Mouse (Mus musculus): ENCODE measurements around the gene Dtx3. TPM values are rescaled to one million over a fixed set of nuclear protein-coding genes. Genes with fewer than 3 reads are reported as not detected.
"Not testable (repeated sequence)": the region's sequence is repeated elsewhere in the genome, so short reads cannot be mapped to it uniquely, and the experiment has no call there.

Gene Dtx3
- total RNA-seq, 2 experiments from 2014 or later: 26.3 to 28.6 TPM

DNA sequence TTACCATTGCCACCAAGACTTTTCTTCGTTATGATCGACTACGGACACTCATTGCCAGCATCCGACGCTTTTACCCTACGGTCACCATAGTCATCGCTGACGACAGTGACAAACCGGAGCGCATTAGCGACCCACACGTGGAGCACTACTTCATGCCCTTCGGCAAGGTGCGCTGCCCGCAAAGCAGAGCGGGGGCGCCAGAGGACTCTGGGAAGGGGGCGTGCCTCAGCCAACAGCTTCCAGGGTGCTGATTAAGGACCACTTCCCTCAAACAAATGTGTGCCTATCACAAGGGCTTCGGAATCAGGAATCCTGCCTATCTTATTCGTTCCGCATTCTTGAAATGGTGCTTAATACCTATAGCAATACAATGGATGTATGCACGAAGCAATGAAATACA is 25.5 kb downstream of the Dtx3 start:
- no peak for DNase-seq (ENCODE audit: low spot score)
- intact Hi-C loops (cut with DNase I): loop anchor here (2.0 kb wide), 1 partner anchor 145 kb away; no protein-coding TSS in a partner anchor

DNA sequence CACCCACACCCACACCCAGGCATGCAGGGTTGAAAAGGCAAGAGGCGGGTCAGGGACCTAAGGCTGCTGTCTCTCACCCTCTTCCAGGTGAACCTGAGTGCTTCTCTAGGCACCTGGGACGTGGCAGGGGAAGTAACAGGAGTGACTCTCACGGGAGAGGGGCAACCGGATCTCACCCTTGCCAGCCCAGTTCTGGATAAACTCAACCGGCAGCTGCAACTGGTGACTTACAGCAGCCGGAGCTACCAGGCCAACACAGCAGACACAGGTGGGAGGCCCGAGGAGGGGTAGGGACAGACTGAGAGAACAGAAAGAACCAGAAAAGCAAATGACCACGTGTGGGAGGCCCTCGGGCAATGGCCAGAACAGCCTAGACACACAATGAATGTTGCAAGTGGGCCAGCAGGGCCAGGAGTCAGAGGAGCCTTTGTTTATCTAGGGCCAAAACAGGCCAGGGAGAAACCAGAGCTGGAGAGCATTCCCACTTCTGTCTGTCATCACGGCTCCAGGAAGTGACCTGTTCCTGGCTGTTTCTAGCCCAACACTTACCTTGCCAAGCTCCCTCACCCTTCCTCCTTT is 27.8 kb downstream of the Dtx3 start:
- intact Hi-C loops (cut with DNase I): loop anchor here (2.0 kb wide), 1 partner anchor 45 kb away; no protein-coding TSS in a partner anchor

DNA sequence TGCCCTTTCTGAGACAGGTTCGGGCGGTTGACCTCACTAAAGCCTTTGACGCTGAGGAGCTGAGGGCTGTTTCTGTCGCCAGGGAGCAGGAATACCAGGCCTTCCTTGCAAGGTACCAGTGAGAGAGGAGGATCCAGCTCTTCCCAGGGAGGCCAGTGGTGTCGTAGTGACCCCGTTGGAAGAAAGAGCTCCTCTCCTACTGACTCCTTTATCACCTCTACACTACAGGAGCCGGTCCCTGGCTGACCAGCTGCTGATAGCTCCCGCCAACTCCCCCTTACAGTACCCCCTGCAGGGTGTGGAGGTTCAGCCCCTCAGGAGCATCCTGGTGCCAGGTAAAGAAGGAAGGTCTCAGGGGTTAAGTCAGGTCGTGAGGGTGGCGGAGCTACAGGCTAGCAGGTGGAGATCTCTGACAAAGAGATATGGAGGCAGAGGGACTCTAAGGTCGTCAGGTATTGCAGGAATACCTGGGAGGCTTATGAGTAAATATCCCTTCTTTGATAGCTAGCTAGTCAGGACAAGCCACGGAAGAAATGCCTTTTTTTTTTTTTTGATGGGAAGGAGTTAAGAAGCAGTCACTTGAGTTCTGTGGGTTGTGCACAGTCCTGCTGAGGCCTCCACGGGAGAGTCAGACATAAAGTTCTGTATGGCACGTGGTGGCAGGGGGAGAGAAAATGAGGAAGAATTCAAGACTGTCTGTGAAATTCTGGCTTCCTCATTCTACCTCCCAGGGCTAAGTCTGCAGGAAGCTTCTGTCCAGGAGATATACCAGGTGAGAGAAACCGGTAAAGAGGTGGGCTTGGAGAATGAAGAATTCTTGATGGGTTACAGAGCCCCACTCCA is 28.5 kb downstream of the Dtx3 start:
- DNase-seq (ENCODE audit: low spot score): no peak
- intact Hi-C loops (cut with DNase I): loop anchor here (2.0 kb wide), 1 partner anchor 44 kb away; no protein-coding TSS in a partner anchor

More for the DNA sequence above, 27.8 kb downstream of the Dtx3 start:
- no peak for DNase-seq (ENCODE audit: low spot score)

DNA sequence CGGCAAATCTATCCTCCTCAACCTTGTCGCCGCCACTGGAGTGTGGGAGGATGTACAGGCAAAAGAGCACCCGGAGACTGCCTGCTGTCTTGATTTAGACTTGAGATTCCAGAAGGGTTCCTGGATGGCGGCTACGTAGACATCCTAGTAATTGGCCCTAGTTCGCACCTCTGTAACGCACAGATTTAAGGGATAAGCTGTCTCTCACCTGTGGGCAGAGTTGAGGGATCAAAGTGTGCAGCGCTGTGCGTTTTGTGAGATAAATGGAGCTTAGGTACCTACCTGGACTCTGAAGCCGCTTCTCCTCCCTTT is 29.2 kb downstream of the Dtx3 start:
- DNase-seq (ENCODE audit: low spot score): no peak
- intact Hi-C loops (cut with DNase I): loop anchor here (2.0 kb wide), 1 partner anchor 44 kb away; no protein-coding TSS in a partner anchor

DNA sequence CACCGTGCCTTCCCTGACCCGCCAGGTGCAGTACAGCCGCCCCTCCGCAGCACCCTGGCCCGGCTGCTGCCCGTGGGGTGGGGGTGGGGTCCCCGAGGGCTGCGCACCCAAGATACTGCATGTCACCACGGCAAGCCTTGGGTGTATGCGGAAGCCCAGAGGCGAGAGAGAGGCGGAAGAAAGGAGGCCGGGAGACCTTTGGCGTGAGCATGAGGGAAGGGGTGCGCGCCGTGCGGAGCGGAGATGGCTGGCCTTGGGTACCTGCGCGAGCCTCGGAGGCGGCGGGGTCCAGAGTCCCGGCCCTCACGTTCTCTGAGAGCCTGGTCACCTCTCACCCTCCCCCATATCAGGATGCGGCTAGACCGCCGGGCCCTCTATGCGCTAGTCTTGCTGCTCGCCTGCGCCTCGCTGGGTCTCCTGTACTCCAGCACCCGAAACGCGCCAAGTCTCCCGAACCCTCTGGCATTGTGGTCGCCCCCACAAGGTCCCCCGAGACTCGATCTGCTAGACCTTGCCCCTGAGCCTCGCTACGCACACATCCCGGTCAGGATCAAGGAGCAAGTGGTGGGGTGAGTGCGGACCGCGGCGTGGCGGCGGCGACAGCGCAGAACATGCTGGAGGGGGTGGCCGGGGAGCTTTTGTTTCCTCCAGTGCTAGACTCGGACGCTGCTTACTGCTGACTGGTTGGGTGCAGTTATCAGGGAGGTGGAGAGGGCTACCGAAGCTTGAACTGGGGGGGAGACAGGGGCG is 29.7 kb downstream of the Dtx3 start:
- intact Hi-C loops (cut with DNase I): loop anchor here (2.0 kb wide), 2 partner anchors 43 to 63 kb away; no protein-coding TSS in a partner anchor

DNA sequence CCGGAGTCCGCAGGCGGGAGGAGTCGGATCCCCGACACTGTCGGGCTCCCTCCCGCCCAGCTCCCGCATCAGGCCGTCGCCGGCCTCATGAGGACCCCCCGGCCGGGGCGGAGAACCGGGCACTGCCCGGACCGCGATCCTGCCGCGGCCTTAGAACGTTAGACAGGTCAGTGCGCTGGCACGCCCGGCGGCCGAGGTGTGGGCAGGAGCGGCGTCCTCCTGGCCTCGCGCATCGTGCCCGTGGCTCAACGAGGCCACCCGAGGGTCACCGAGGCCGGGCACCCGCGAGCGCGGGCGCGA is 30.2 kb downstream of the Dtx3 start:
- intact Hi-C loops (cut with DNase I): loop anchor here (2.0 kb wide), 1 partner anchor 63 kb away; no protein-coding TSS in a partner anchor
- DNase-seq (ENCODE audit: low spot score): no peak

More for the DNA sequence above, 29.7 kb downstream of the Dtx3 start:
- DNase-seq (ENCODE audit: low spot score): no peak

DNA sequence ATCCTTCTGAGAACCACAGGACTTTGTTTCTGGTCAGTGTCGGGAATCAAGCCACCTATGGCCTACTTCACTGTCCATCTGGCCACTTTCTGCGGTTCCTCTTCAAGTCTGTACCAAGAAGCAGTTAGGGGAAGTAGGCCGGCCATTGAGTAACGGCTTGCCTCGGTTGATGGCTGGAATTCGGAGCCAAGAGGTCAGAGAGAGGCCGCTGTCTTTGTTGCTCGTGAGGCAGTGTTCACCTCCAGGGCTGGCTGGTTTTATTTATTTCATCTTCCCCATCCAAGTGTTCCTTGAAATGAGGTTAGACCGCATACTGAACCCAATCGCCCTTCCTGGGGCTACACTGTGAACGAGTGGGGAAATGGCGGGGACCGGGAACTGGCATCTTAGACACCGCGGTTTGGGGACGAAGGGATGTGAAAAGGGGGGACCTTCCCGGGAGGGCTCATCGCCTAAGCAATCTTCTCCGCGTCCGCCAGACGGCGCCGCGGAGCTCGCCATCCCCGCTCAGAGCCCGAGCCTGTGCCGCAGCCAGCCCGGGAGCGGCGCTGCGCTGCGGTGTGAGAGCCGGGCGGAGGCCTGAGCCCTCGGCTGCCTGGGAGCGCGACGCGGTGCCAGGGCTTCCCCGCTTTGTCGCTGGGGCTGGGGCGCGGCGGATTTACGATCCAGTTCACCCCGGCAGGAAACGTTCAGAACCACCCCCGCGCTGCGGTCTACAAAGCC is 30.7 kb downstream of the Dtx3 start, which contains the start of gene B4galnt1:
Gene B4galnt1, plus strand, starts transcription at position 595 of the 723 bp plus-strand sequence.
- DNase-seq (ENCODE audit: low spot score): peak; percentile 50
- intact Hi-C loops (cut with DNase I): loop anchor here (2.0 kb wide), 1 partner anchor 64 kb away; no protein-coding TSS in a partner anchor

DNA sequence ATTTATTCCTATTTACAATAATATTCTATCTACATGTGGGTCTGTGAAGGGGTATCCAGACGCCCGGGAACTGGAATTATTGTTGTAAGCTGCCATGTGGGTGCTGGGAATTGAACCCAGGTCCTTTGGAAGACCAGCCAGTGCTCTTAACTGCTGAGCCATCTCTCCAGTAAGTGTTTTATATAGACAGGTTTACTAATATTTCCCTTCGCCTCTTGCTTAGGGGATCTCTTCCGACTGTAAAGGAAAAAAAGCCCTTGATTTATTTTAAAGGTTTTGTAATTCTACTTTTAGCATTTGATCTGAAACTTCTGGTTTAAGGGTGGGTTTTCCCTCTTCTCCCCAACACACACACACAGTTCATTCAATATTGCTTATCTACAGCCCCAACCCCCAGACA is 31.3 kb downstream of the Dtx3 start:
- intact Hi-C loops (cut with DNase I): loop anchor here (2.0 kb wide), 1 partner anchor 65 kb away; no protein-coding TSS in a partner anchor
- DNase-seq (ENCODE audit: low spot score): no peak

DNA sequence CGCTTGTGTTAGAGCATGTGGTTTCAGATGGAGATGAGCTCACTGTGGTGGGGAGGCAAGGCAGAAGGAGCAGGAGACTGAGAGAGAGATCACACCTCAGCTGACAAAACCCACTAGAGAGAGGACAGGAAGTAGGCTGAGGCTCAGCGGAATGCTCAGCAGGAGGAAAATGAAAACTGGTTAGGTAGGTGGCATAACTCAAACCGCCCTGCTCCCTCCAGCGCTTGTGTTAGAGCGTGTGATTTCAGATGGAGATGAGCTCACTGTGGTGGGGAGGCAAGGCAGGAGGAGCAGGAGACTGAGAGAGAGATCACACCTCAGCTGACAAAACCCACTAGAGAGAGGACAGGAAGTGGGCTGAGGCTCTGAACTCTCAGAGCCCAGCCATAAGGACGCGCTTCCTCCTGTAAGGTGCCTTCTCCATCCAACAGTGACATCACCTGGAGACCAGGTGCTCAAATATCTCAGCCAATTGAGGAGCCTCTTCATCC is 32.7 kb downstream of the Dtx3 start:
- intact Hi-C loops (cut with DNase I); DNase-seq (ENCODE audit: low spot score): not testable (repeated sequence)

DNA sequence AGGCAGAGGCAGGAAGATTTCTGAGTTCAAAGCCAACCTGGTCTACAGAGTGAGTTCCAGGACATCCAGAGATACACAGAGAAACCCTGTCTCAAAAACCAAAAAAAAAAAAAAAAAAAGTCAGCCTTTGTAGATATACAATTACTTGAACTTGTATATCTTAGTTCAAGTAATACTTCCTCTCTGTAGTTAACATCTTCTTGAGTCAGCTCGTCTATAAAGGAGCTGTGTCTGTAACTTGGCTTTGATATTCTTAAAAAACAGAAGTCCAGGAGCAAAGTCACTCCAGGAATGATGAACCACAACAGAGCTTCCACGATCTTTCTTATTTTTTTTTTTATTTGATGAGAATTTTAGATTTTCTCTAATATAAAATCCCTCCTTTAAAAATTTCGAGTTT is 34.8 kb downstream of the Dtx3 start:
- intact Hi-C loops (cut with DNase I): no loop called here

DNA sequence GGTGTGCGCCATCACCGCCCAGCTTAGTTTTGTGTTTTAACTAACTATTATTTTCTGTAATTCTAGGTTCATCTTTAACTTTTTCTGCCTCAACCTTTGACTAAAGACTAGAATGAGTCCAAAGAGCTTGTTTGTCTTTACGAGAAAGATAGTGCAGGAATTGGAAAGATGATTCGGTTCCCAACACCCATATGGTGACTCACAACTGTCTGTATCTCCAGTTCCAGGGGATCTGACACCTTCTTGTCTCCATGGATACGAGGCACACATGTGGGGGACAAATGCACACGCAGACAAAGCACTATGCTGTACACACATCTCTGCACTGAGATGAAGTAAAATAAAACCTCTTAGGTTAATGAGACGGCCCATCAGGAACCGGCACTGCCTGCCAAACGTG is 35.4 kb downstream of the Dtx3 start:
- DNase-seq (ENCODE audit: low spot score): no peak
- intact Hi-C loops (cut with DNase I): no loop called here

More for the DNA sequence above, 34.8 kb downstream of the Dtx3 start:
- no peak for DNase-seq (ENCODE audit: low spot score)

DNA sequence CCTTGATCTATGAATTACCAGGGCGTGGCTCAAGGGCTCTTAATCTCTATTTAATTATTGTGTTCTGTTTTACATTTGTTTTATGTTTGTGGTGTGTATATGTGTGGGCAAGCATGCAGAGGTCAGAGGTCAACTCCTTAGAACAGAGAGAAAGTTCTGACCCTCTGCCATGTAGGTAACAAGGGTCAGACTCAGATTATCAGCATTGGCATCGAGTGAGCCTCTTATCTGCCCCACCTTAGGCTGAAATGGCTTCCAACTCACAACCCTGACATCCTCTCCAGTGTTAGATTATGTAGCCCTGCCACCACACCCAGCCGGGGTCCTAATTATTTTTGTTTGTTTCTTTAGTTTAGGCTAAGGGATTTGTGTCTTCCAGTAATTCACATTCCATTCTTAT is 37.1 kb downstream of the Dtx3 start:
- no peak for DNase-seq (ENCODE audit: low spot score)
- intact Hi-C loops (cut with DNase I): no loop called here

DNA sequence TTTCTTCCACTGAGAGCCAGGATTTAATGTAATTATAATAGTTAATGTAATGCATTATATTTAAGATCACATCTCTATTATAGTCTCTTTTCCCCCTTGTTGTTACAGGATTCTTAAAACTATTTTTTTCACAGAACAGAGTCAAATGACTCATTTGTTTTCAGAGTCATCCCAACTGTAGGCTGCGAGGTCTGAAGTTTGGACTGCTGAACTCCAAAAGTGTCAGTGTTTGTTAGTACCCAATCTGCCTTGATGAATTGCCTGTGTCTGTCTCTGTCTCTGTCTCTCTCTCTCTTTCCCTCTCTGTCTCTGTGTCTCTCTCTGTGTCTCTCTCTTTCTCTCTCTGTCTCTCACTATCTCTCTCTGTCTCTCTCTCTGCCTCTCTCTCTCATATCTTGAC is 39.0 kb downstream of the Dtx3 start:
- DNase-seq (ENCODE audit: low spot score): no peak
- intact Hi-C loops (cut with DNase I): no loop called here

DNA sequence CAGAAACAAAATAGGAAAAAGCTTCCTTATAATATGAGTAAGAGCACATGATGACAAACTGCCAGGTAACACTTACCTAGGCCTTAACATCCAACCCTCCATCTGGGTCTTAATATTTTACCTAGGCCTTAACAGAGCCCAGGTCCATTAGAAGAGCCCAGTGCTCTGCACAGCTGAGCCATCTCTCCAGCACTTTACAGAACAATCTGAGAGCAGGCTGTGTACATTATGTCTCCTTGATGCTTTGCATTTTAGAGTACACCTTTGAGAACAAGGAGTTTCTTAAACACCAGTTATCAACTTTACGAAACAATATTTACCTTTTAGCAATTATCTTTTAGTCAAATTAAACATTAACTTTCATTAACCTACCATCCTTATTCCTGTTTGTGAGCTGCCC is 39.4 kb downstream of the Dtx3 start:
- intact Hi-C loops (cut with DNase I): no loop called here
- no peak for DNase-seq (ENCODE audit: low spot score)

DNA sequence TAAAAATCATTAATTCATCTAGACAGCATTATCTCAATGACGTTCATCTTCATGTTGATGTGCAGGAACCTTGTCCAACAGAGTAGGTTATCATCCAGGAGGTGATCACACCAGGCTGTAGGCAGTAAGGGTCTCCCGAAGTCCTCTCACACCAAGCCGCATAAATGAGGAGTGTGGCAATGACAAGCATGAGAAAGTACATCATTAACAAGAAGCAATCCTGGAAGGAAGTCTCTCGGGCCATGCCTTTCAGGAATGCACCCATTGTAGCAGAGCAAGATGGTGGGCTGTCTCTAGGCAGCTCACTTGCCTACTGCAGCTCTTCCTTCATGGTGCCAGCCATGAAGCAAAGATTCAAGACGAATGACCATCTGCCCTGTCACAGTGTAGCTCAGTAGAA is 40.9 kb downstream of the Dtx3 start:
- intact Hi-C loops (cut with DNase I): no loop called here
- DNase-seq (ENCODE audit: low spot score): no peak

DNA sequence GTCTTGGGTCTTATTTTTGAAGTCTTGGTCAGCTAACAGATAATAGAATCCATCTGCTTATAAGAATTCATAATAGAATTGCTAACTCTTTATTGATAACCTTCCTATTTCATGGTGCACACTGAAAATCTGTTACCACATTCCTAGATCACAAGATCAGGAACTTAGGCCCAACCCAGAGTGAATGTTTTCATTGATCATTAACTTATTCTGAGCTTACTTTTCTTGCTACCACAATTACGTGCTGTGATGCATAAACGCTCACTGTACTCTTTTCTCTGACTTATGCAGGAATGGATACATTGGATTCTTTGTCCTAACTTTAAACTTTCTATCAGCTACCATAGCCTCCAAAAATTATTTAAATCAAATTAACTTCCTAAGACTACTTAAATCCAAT is 41.3 kb downstream of the Dtx3 start:
- no peak for DNase-seq (ENCODE audit: low spot score)
- intact Hi-C loops (cut with DNase I): no loop called here

DNA sequence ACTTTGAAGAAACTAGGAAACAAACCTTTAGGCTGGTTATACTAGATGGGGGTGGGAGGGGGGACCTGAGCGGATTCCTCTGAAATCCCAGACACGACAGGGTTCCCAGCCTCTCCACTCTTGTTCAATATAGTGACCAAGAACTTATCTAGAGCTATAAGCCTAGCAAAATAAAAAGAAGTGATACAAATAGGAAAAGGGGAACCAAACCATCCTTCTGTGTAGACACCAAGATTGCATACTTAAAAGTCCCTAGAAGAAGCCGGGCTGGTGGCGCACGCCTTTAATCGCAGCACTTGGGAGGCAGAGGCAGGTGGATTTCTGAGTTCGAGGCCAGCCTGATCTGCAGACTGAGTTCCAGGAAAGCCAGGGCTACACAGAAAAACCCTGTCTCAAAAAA is 42.2 kb downstream of the Dtx3 start:
- DNase-seq (ENCODE audit: low spot score): no peak
- intact Hi-C loops (cut with DNase I): no loop called here

DNA sequence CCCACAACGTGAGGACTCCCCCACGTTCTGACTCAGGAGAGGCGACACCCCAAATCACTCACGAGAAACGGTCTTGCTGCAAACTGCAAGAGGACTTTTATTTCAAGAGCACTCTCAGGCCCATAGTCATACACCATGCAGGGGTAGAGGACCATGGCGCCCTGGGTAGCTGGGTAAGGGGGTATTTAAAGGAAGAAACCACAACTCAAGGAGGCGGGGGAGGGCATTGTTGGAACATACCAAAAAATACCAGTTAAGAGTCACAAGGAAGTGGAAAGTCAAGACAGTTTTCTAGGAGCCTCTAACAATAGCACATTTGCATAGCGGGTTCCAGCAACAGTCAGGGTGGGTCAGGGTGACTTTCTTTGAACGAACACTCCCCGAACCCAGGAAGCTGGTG is 43.0 kb downstream of the Dtx3 start:
- intact Hi-C loops (cut with DNase I); DNase-seq (ENCODE audit: low spot score): not testable (repeated sequence)

DNA sequence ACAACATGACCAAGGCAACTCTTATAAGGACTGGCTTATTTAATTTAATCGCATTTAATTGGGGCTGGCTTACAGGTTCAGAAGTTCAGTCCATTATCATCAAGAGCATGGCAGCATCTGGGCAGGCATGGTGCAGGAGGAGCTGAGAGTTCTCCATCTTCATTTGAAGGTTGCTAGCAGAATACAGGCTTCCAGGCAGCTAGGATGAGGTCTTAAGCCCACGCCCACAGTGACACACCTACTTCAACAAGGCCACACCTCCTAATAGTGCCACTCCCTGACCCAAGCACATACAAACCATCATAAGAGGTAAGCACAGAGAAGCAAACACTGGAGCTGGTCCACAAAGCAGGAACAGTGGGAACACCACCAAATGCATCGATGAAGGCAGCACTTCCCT is 44.3 kb downstream of the Dtx3 start:
- DNase-seq (ENCODE audit: low spot score); intact Hi-C loops (cut with DNase I): not testable (repeated sequence)

DNA sequence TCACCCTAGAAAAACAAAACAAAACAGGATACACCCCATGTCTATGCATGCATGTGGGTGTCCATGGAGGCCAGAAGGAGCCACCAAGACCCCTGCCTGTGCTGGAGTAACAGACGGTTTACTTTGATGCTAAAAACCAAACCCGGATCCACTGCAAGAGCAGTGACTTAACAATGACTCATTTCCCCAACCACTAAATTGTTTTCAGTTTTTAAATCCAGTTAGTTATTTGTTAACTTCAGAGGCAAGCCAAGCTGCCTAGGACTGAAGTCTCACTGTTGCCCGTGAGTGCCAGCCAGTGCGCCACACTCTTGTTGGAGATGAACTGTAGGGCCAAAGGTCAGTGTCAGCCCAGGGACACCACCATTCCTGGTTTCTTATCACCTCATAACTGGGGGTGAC is 45.1 kb downstream of the Dtx3 start:
- intact Hi-C loops (cut with DNase I): no loop called here
- DNase-seq (ENCODE audit: low spot score): no peak
